Comparison of ENCODE assay signal across 8 mouse cellular contexts in the genomic region with DNA sequence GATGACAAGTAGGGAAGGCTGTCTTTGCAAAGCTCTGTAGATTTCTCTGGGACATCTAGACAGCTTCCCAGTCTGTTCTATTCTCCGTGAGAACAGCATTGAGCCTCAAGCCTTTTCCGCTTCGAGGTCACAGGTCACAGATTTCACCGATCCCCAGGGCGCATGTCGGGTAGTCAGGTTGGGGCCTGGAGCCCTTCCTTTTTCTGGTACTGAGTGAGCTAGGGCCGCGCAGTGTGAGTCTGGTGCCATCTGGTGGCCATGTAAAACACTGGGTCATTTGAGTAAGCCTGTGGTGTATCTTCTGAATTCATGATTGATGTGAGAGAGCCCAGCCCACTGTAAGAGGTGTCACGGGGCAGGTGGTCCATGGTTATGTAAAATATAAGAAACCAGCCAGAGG. TPM values are rescaled to one million over a fixed set of nuclear protein-coding genes. Genes with fewer than 3 reads are reported as not detected.
DNase-seq lines count a peak whose midpoint lies in the region; ATAC-seq lines count a peak whose summit lies in the region.

No protein-coding gene starts in this region.

- peak; percentile 56 for ATAC-seq in liver, embryonic 16.5 days (ENCODE audit: low read depth)

- no peak overlapping the region for H3K4me3 ChIP-seq in liver, embryonic 16.5 days (ENCODE audit: low read depth, low read length)

- WGBS in liver, embryonic 16.5 days (ENCODE audit: insufficient replicate concordance) = 12% methylated on average over 9 of the region's 9 CpGs

- H3K4me2 ChIP-seq in liver, embryonic 16.5 days (ENCODE audit: low read depth, low read length) = no peak overlapping the region

- DNase-seq in A20 (ENCODE audit: low read depth, low spot score) (peak; percentile 92), ZHBTc4 (ENCODE audit: low read depth, low spot score) (peak; percentile 49)
- peak; percentile 68 for DNase-seq in embryo, embryonic 10 days (ENCODE audit: low spot score)
- peak; percentile 75 to 85 for DNase-seq in heart, adult 9 months (ENCODE audit: low spot score in 2 of 2)
- peak; percentile 84 to 86 for DNase-seq in kidney, postnatal 25 days
- DNase-seq in ovary, postnatal 10 days (ENCODE audit: low spot score) = peak; percentile 33
- peak; percentile 93 for DNase-seq in thymus, postnatal 0 days (ENCODE audit: low spot score)

- H3K9ac ChIP-seq in liver, embryonic 16.5 days (ENCODE audit: low read depth, low read length) = no peak overlapping the region

- no peak overlapping the region for H3K27ac ChIP-seq in liver, embryonic 16.5 days (ENCODE audit: low read length)

- H3K4me1 ChIP-seq in liver, embryonic 16.5 days (ENCODE audit: control insufficient read depth, low read depth, low read length) = no peaks in the 10 kb centered on the region

- H3K27me3 ChIP-seq in liver, embryonic 16.5 days (ENCODE audit: control insufficient read depth, insufficient read depth, low read depth, low read length) = no peaks in the 10 kb centered on the region

- no peaks in the 10 kb centered on the region for H3K9me3 ChIP-seq in liver, embryonic 16.5 days (replicated peaks; ENCODE audit: control insufficient read depth, low read length)

- no peaks in the 10 kb centered on the region for H3K36me3 ChIP-seq in liver, embryonic 16.5 days (ENCODE audit: control insufficient read depth, insufficient read depth)

RNA-seq across cellular contexts. Expression of a gene that starts 3.8 kb away (rescaled TPM):
- 0.44 and 0.54 TPM in 2 replicates for polyA plus RNA-seq in liver, embryonic 16.5 days (2015; fragmentation: Nextera tagmentation; extraction: Ambion mirVana)
- polyA plus RNA-seq in thymus, postnatal 0 days (2015; fragmentation: Nextera tagmentation; extraction: Ambion mirVana) = 2.6 and 2.8 TPM in 2 replicates

RNA-seq across cellular contexts. Expression of a gene that starts 22.6 kb away (rescaled TPM):
- 8.9 and 12.0 TPM in 2 replicates for polyA plus RNA-seq in liver, embryonic 16.5 days (2015; fragmentation: Nextera tagmentation; extraction: Ambion mirVana)
- polyA plus RNA-seq in thymus, postnatal 0 days (2015; fragmentation: Nextera tagmentation; extraction: Ambion mirVana) = 1,510 and 1,544 TPM in 2 replicates

RNA-seq across cellular contexts. Expression of a gene that starts 31.6 kb away (rescaled TPM):
- 6.7 TPM in 2 replicates for polyA plus RNA-seq in liver, embryonic 16.5 days (2015; fragmentation: Nextera tagmentation; extraction: Ambion mirVana)
- polyA plus RNA-seq in thymus, postnatal 0 days (2015; fragmentation: Nextera tagmentation; extraction: Ambion mirVana) = 140 and 153 TPM in 2 replicates

RNA-seq across cellular contexts. Expression of a gene that starts 37.4 kb away (rescaled TPM):
- polyA plus RNA-seq in liver, embryonic 16.5 days (2015; fragmentation: Nextera tagmentation; extraction: Ambion mirVana) = 17.7 and 18.5 TPM in 2 replicates
- polyA plus RNA-seq in thymus, postnatal 0 days (2015; fragmentation: Nextera tagmentation; extraction: Ambion mirVana) = 875 and 899 TPM in 2 replicates

RNA-seq across cellular contexts. Expression of a gene that starts 47.4 kb away (rescaled TPM):
- polyA plus RNA-seq in liver, embryonic 16.5 days (2015; fragmentation: Nextera tagmentation; extraction: Ambion mirVana) = 9.6 and 9.7 TPM in 2 replicates
- 251 and 261 TPM in 2 replicates for polyA plus RNA-seq in thymus, postnatal 0 days (2015; fragmentation: Nextera tagmentation; extraction: Ambion mirVana)

Comparison
In these comparisons a context has a peak if more than half of its experiments do, and no peak if none do; other contexts are left out.
1. DNase-seq: peak in every context shown above with its lines; median percentile 93 in thymus, postnatal 0 days; 92 in A20; 85 in kidney, postnatal 25 days; 80 in heart, adult 9 months; 68 in embryo, embryonic 10 days; 49 in ZHBTc4; 33 in ovary, postnatal 10 days.
2. RNA of a gene that starts 22.6 kb away (polyA plus RNA-seq): 1,510 to 1,544 TPM in thymus, postnatal 0 days; 8.9 to 12.0 TPM in liver, embryonic 16.5 days; every median in the first group is over 100 times any median in the second.
3. RNA of a gene that starts 31.6 kb away (polyA plus RNA-seq): 140 to 153 TPM in thymus, postnatal 0 days; 6.7 TPM in liver, embryonic 16.5 days; every median in the first group is over 10 times any median in the second.